ENCODE assay signal across 32 mouse cellular contexts in genomic region chr12:105432807-105433206, GRCm38 (mm10). TPM values are rescaled to one million over a fixed set of nuclear protein-coding genes. Genes with fewer than 3 reads are reported as not detected.
A peak's percentile ranks its signal among the peaks of the same experiment; 100 is the strongest.
DNase-seq lines count a peak whose midpoint lies in the region; ATAC-seq and TF ChIP-seq lines count a peak whose summit lies in the region.
"Had no signal": no experiment of that assay in that cellular context is flagged by ENCODE, and none has a peak within 500 bp of the region (broad histone marks: within the 10 kb centered on the region; RNA-seq: fewer than 3 reads in every experiment).

No protein-coding gene starts in this region.

- TF ChIP-seq POLR2A in kidney, adult 2 months (IDR thresholded peaks at IDR 0.05; ENCODE audit: low read depth, low read length), result no peak
- TF ChIP-seq POLR2A in liver, adult 2 months (IDR thresholded peaks at IDR 0.05; ENCODE audit: extremely low read depth, insufficient read depth, low read length), result no peak
- no peak for TF ChIP-seq POLR2A in lung, adult 2 months (IDR thresholded peaks at IDR 0.05; ENCODE audit: borderline replicate concordance, extremely low read depth, low read depth, low read length)

- whole genome bisulfite sequencing in kidney, adult 2 months, result 46% methylated on average over 3 of the region's 3 CpGs
- 37% methylated on average over 3 of the region's 3 CpGs for WGBS in liver, adult 2 months
- WGBS in liver, embryonic 11.5 days, result 66% methylated on average over 3 of the region's 3 CpGs
- WGBS in lung, postnatal 0 days, result 35% methylated on average over 3 of the region's 3 CpGs
- 47% methylated on average over 3 of the region's 3 CpGs for WGBS in lung, adult 2 months

- no peak for ATAC-seq in liver, embryonic 11.5 days (replicated peaks; ENCODE audit: low FRiP score)
- ATAC-seq in lung, postnatal 0 days, result peak; percentile 53
- ATAC-seq: forebrain, embryonic 15.5 days; Patski had no signal

- no peak for TF ChIP-seq CTCF in kidney, adult 2 months (conservative IDR thresholded peaks at IDR 0.05; ENCODE audit: insufficient read depth, insufficient read length, low read depth, low read length)
- no peak for TF ChIP-seq CTCF in liver, adult 2 months (IDR thresholded peaks at IDR 0.05; ENCODE audit: low read depth, low read length)
- no peak for TF ChIP-seq CTCF in lung, postnatal 0 days (IDR thresholded peaks at IDR 0.05)
- no peak for TF ChIP-seq CTCF in lung, adult 2 months (IDR thresholded peaks at IDR 0.05; ENCODE audit: insufficient read depth, low read length)

- no peaks in the 10 kb centered on the region for H3K27me3 ChIP-seq in kidney, adult 2 months (replicated peaks; ENCODE audit: control insufficient read depth, insufficient read depth, low read length)
- no peaks in the 10 kb centered on the region for H3K27me3 ChIP-seq in liver, adult 2 months (ENCODE audit: control insufficient read depth, insufficient read depth, low read length)
- H3K27me3 ChIP-seq in liver, embryonic 11.5 days (replicated peaks; ENCODE audit: control insufficient read depth, insufficient read depth, low read length), result no peaks in the 10 kb centered on the region
- no peaks in the 10 kb centered on the region for H3K27me3 ChIP-seq in lung, postnatal 0 days (replicated peaks; ENCODE audit: insufficient read depth, low read length)
- H3K27me3 ChIP-seq: CH12.LX; embryonic facial prominence, embryonic 13.5 days; forebrain, embryonic 15.5 days; hindbrain, embryonic 13.5 days had no signal

- H3K36me3 ChIP-seq in kidney, adult 2 months (ENCODE audit: control insufficient read depth, insufficient read depth, low read length), result no peaks in the 10 kb centered on the region
- no peaks in the 10 kb centered on the region for H3K36me3 ChIP-seq in liver, adult 2 months (ENCODE audit: control insufficient read depth, insufficient read depth, low read length)
- no peaks in the 10 kb centered on the region for H3K36me3 ChIP-seq in liver, embryonic 11.5 days (ENCODE audit: control insufficient read depth, insufficient read depth, low read length)
- H3K36me3 ChIP-seq in lung, postnatal 0 days (ENCODE audit: insufficient read depth, low read length), result no peaks in the 10 kb centered on the region
- H3K36me3 ChIP-seq: embryonic facial prominence, embryonic 10.5 days; embryonic facial prominence, embryonic 13.5 days; forebrain, embryonic 12.5 days; forebrain, embryonic 15.5 days; G1E; heart, embryonic 12.5 days; heart, embryonic 15.5 days; hindbrain, embryonic 10.5 days; hindbrain, embryonic 13.5 days had no signal

- H3K9me3 ChIP-seq in liver, embryonic 11.5 days (ENCODE audit: control insufficient read depth, low read length), result no peaks in the 10 kb centered on the region
- H3K9me3 ChIP-seq in lung, postnatal 0 days (ENCODE audit: low read length), result no peaks in the 10 kb centered on the region
- H3K9me3 ChIP-seq: embryonic facial prominence, embryonic 10.5 days; embryonic facial prominence, embryonic 13.5 days; forebrain, embryonic 12.5 days; forebrain, embryonic 15.5 days; heart, embryonic 12.5 days; heart, embryonic 15.5 days; hindbrain, embryonic 10.5 days; hindbrain, embryonic 13.5 days had no signal

- H3K27ac ChIP-seq in kidney, adult 2 months (ENCODE audit: insufficient read depth, low read depth, low read length), result no peak overlapping the region
- H3K27ac ChIP-seq in liver, adult 2 months (replicated peaks; ENCODE audit: insufficient read depth, low read depth, low read length), result no peak overlapping the region
- H3K27ac ChIP-seq in liver, embryonic 11.5 days (ENCODE audit: low read depth, low read length), result no peak overlapping the region
- H3K27ac ChIP-seq in lung, postnatal 0 days (ENCODE audit: low read length), result no peak overlapping the region
- H3K27ac ChIP-seq: embryonic facial prominence, embryonic 10.5 days; embryonic facial prominence, embryonic 13.5 days; forebrain, embryonic 12.5 days; forebrain, embryonic 15.5 days; heart, embryonic 15.5 days; hindbrain, embryonic 10.5 days; hindbrain, embryonic 13.5 days had no signal

- H3K4me1 ChIP-seq in kidney, adult 2 months (ENCODE audit: control insufficient read depth, insufficient read depth, low read length), result no peaks in the 10 kb centered on the region
- H3K4me1 ChIP-seq in liver, adult 2 months (ENCODE audit: control insufficient read depth, insufficient read depth, low read length), result no peaks in the 10 kb centered on the region
- no peaks in the 10 kb centered on the region for H3K4me1 ChIP-seq in liver, embryonic 11.5 days (replicated peaks; ENCODE audit: control insufficient read depth, insufficient read depth, low read length)
- no peaks in the 10 kb centered on the region for H3K4me1 ChIP-seq in lung, postnatal 0 days (ENCODE audit: insufficient read depth, low read depth, low read length)
- H3K4me1 ChIP-seq in lung, adult 2 months (ENCODE audit: control insufficient read depth, insufficient read depth, low read length), result no peaks in the 10 kb centered on the region
- H3K4me1 ChIP-seq: embryonic facial prominence, embryonic 10.5 days; embryonic facial prominence, embryonic 13.5 days; forebrain, embryonic 12.5 days; forebrain, embryonic 15.5 days; heart, embryonic 12.5 days; heart, embryonic 15.5 days; hindbrain, embryonic 10.5 days; hindbrain, embryonic 13.5 days had no signal

- no peak for TF ChIP-seq EP300 in lung, postnatal 0 days (IDR thresholded peaks at IDR 0.05)

- H3K9ac ChIP-seq in liver, adult 2 months (ENCODE audit: low read depth, low read length), result no peak overlapping the region
- no peak overlapping the region for H3K9ac ChIP-seq in liver, embryonic 11.5 days (ENCODE audit: low read depth, low read length)
- no peak overlapping the region for H3K9ac ChIP-seq in lung, postnatal 0 days (replicated peaks; ENCODE audit: low read depth)
- H3K9ac ChIP-seq: embryonic facial prominence, embryonic 13.5 days; forebrain, embryonic 12.5 days; forebrain, embryonic 15.5 days; heart, embryonic 12.5 days; heart, embryonic 15.5 days; hindbrain, embryonic 13.5 days had no signal

- DNase-seq in kidney, adult 2 months, result peak; percentile 11
- no peak for DNase-seq in kidney, adult 11 months
- peak; percentile 13 for DNase-seq in liver, adult 2 months (ENCODE audit: extremely low read depth, low read depth, low spot score)
- no peak for DNase-seq in liver, embryonic 11.5 days (ENCODE audit: low spot score)
- DNase-seq in lung, postnatal 0 days (ENCODE audit: low spot score), result peak; percentile 65
- DNase-seq in lung, adult 2 months, result no peak
- DNase-seq in layer of hippocampus, adult 18-20 months (ENCODE audit: low spot score in 2 of 2), result no peak
- DNase-seq: adrenal gland, adult 2 months; adrenal gland, postnatal 14 days; B cell, adult 2 months; cerebellum, adult 11 months; cerebellum, adult 2 months; cerebellum, adult 9-11 months; cerebellum, postnatal 25 days; embryo, embryonic 11 days; gastrocnemius, postnatal 25 days; heart, adult 18-20 months; heart, postnatal 10 days; heart, postnatal 36 days had no signal

- H3K79me2 ChIP-seq in liver, adult 2 months (ENCODE audit: control insufficient read depth, insufficient read depth, low read length), result no peaks in the 10 kb centered on the region

- H3K4me2 ChIP-seq in liver, embryonic 11.5 days, result no peak overlapping the region
- H3K4me2 ChIP-seq in lung, postnatal 0 days (replicated peaks; ENCODE audit: low read depth, low read length), result no peak overlapping the region
- H3K4me2 ChIP-seq: embryonic facial prominence, embryonic 13.5 days; forebrain, embryonic 12.5 days; forebrain, embryonic 15.5 days; heart, embryonic 12.5 days; heart, embryonic 15.5 days; hindbrain, embryonic 13.5 days had no signal

- H3K4me3 ChIP-seq in kidney, adult 2 months (ENCODE audit: insufficient read depth, low read depth, low read length), result no peak overlapping the region
- H3K4me3 ChIP-seq in liver, adult 2 months (ENCODE audit: insufficient read depth, low read depth, low read length), result no peak overlapping the region
- no peak overlapping the region for H3K4me3 ChIP-seq in liver, embryonic 11.5 days (ENCODE audit: low read depth, low read length)
- no peak overlapping the region for H3K4me3 ChIP-seq in lung, postnatal 0 days (ENCODE audit: low read depth, low read length)
- H3K4me3 ChIP-seq in lung, adult 2 months (replicated peaks; ENCODE audit: extremely low read depth, low read depth, low read length), result no peak overlapping the region
- H3K4me3 ChIP-seq: embryonic facial prominence, embryonic 10.5 days; embryonic facial prominence, embryonic 13.5 days; erythroblast, embryonic 14.5 days; forebrain, embryonic 12.5 days; forebrain, embryonic 15.5 days; heart, embryonic 12.5 days; heart, embryonic 15.5 days; hindbrain, embryonic 10.5 days; hindbrain, embryonic 13.5 days had no signal

RNA-seq across cellular contexts. Expression of gene D430019H16Rik, which starts 20.8 kb away (rescaled TPM):
- 3.5 and 3.7 TPM in 2 replicates for polyA plus RNA-seq in kidney, adult 2 months (2012; rRNA removed)
- total RNA-seq in liver, adult 2 months (2014; rRNA removed), result 0.74 and 0.92 TPM in 2 replicates
- polyA plus RNA-seq in liver, adult 2 months (2012; rRNA removed), result 0.55 and 0.65 TPM in 2 replicates
- polyA plus RNA-seq in liver, embryonic 11.5 days (2014; fragmentation: Nextera tagmentation; extraction: Ambion mirVana), result 0.49 and 0.93 TPM in 2 replicates
- polyA plus RNA-seq in lung, postnatal 0 days (2015; fragmentation: Nextera tagmentation; extraction: Ambion mirVana), result 0.54 and 0.67 TPM in 2 replicates
- polyA plus RNA-seq in lung, adult 2 months (2012; rRNA removed), result 6.3 and 8.2 TPM in 2 replicates
- 100 to 1,000 TPM; 108 to 114 TPM for total RNA-seq in layer of hippocampus, adult 18-20 months (2021)
- total RNA-seq: common myeloid progenitor, adult 5-6 weeks had no signal
- polyA plus RNA-seq: erythroblast, embryonic 14.5 days; G1E had no signal

Comparison
In these comparisons a context has a peak if more than half of its experiments do, and no peak if none do; other contexts are left out.
1. DNase-seq: peak in kidney, adult 2 months (single experiment), liver, adult 2 months (single experiment) and lung, postnatal 0 days (single experiment); none in kidney, adult 11 months (single experiment), liver, embryonic 11.5 days (single experiment), lung, adult 2 months (single experiment) and layer of hippocampus, adult 18-20 months (0 of 2).